Mouse (Mus musculus): Measurements from ENCODE around the gene Crls1. TPM values are rescaled to one million over a fixed set of nuclear protein-coding genes. Genes with fewer than 3 reads are reported as not detected.

Gene Crls1
- total and polyA plus RNA-seq, 3 experiments = 46.2 to 194 (median 51.8) TPM

DNA sequence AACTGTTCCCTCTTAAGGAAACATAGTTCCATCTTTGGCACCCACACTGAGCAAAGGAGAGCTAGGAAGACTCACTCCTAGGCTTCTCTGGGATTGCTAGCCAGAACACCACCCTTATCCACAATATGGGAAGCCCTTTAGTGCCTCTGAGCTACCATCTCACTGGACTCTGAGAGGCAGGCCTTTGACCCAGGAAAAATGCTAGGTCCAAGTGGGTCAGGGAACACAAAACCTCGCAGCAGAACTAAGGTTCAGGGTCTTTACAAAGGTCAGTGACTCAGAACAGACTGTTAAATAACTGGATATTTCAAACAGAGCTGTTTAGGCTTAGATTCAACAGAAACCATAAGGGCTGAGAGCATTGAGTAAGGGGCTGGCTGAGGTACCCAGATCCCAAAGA, 30.5 kb downstream of the Crls1 start:
- no peak for DNase-seq (ENCODE audit: low read depth, low spot score)
- H3K79me2 ChIP-seq (ENCODE audit: control insufficient read depth, insufficient read depth, low read length, poor library complexity) = no peaks in the 10 kb centered on the region
- no peaks in the 10 kb centered on the region for H3K4me1 ChIP-seq (ENCODE audit: control insufficient read depth in 1 of 2, insufficient read depth in 2 of 2, low read length in 2 of 2)
- TF ChIP-seq ZNF384 (IDR thresholded peaks at IDR 0.05; ENCODE audit: low read depth, low read length) (no peak), CHD1 (IDR thresholded peaks at IDR 0.05; ENCODE audit: low read depth, low read length) (no peak), GATA1 (IDR thresholded peaks at IDR 0.05; ENCODE audit: low read depth, low read length) (no peak), MAFK (IDR thresholded peaks at IDR 0.05; ENCODE audit: borderline replicate concordance, low read depth, low read length) (no peak), USF2 (IDR thresholded peaks at IDR 0.05; ENCODE audit: borderline replicate concordance in 1 of 2, insufficient read depth in 1 of 2, low read depth in 1 of 2, low read length in 2 of 2) (no peak), TAL1 (IDR thresholded peaks at IDR 0.05; ENCODE audit: low read length) (no peak), JUND (IDR thresholded peaks at IDR 0.05; ENCODE audit: low read depth, low read length) (no peak), MEF2A (IDR thresholded peaks at IDR 0.05; ENCODE audit: extremely low read depth, insufficient replicate concordance, low read depth, low read length, poor library complexity, severe bottlenecking) (no peak), E2F4 (IDR thresholded peaks at IDR 0.05; ENCODE audit: borderline replicate concordance, low read depth, low read length) (no peak), TBP (IDR thresholded peaks at IDR 0.05; ENCODE audit: low read depth, low read length) (no peak), HCFC1 (IDR thresholded peaks at IDR 0.05; ENCODE audit: low read depth, low read length) (no peak), SIN3A (IDR thresholded peaks at IDR 0.05; ENCODE audit: low read length) (no peak), ELF1 (IDR thresholded peaks at IDR 0.05; ENCODE audit: low read depth, low read length) (no peak), POLR2AphosphoS2 (IDR thresholded peaks at IDR 0.05; ENCODE audit: low read length) (no peak)
- H3K27me3 ChIP-seq (ENCODE audit: control insufficient read depth in 1 of 2, insufficient read depth in 2 of 2, low read length in 2 of 2) = no peaks in the 10 kb centered on the region
- H3K4me3 ChIP-seq (ENCODE audit: control insufficient read depth in 1 of 2, insufficient read depth in 1 of 2, low read depth in 2 of 2, low read length in 2 of 2) = no peak overlapping the region
- no peak overlapping the region for H3K27ac ChIP-seq (ENCODE audit: control insufficient read depth, low read depth, low read length)
- H3K9me3 ChIP-seq (replicated peaks; ENCODE audit: insufficient read depth, low read length) = no peaks in the 10 kb centered on the region
- no peak overlapping the region for H3K9ac ChIP-seq (ENCODE audit: control insufficient read depth, low read depth, low read length, poor library complexity, severe bottlenecking)
- no peaks in the 10 kb centered on the region for H3K36me3 ChIP-seq (ENCODE audit: control insufficient read depth in 1 of 2, insufficient read depth in 2 of 2, low read length in 2 of 2)

DNA sequence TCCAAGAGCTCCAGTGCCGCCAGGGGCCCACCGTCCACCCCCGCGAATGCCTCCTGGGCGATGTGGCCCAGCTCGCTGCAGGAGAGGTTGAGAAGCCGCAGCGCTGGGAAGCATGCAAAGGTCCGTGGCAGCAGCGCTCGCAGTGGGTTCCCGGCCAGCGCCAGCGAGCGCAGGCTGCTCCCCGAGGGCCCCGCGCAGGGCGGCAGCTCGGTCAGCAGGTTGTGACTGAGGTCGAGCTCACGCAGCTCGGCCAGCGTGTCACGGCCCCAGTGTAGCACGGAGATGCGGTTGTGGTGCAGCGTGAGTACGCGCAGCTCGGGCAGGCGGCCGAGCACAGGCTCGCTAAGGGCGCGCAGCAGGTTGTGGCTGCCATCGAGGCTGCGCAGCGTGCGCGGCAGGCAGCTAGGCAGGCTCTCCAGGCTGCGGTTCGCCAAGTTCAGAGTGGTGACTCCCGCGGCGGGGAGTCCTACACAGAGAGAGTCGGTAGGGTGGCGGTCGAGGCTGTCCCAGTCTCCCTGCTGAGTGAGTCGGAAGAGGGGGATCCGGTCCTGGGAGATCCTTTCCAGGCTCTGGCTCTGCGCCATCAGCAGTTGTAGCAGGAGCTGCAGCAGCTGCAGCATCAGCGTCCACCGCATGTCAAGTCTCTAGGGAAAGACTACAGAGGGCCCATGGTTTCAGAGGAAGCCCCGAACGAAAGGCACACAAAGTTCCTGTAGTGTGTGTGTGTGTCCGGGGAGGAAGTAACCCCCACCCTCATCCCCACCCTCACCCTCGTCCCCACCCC, 33.0 kb downstream of the Crls1 start:
- Histone ChIP-seq H3K36me3 (ENCODE audit: control insufficient read depth in 1 of 2, insufficient read depth in 2 of 2, low read length in 2 of 2) (no peaks in the 10 kb centered on the region), H3K27ac (ENCODE audit: control insufficient read depth, low read depth, low read length) (no peak overlapping the region), H3K4me1 (ENCODE audit: control insufficient read depth in 1 of 2, insufficient read depth in 2 of 2, low read length in 2 of 2) (no peaks in the 10 kb centered on the region), H3K27me3 (ENCODE audit: control insufficient read depth in 1 of 2, insufficient read depth in 2 of 2, low read length in 2 of 2) (no peaks in the 10 kb centered on the region), H3K9me3 (replicated peaks; ENCODE audit: insufficient read depth, low read length) (no peaks in the 10 kb centered on the region), H3K9ac (ENCODE audit: control insufficient read depth, low read depth, low read length, poor library complexity, severe bottlenecking) (no peak overlapping the region), H3K79me2 (ENCODE audit: control insufficient read depth, insufficient read depth, low read length, poor library complexity) (no peaks in the 10 kb centered on the region), H3K4me3 (ENCODE audit: control insufficient read depth in 1 of 2, insufficient read depth in 1 of 2, low read depth in 2 of 2, low read length in 2 of 2) (no peak overlapping the region)
- DNase-seq (ENCODE audit: low read depth, low spot score) = no peak
- TF ChIP-seq ZMIZ1 (IDR thresholded peaks at IDR 0.05; ENCODE audit: low read depth, low read length) (no peak), NELFE (IDR thresholded peaks at IDR 0.05; ENCODE audit: low read depth, low read length) (no peak), CHD1 (IDR thresholded peaks at IDR 0.05; ENCODE audit: low read depth, low read length) (no peak), ETS1 (IDR thresholded peaks at IDR 0.05; ENCODE audit: low read depth, low read length) (no peak), MXI1 (IDR thresholded peaks at IDR 0.05; ENCODE audit: low read depth, low read length) (no peak), USF1 (IDR thresholded peaks at IDR 0.05; ENCODE audit: low read depth, low read length) (no peak), SMC3 (IDR thresholded peaks at IDR 0.05; ENCODE audit: low read depth, low read length) (no peak), E2F4 (IDR thresholded peaks at IDR 0.05; ENCODE audit: borderline replicate concordance, low read depth, low read length) (no peak), MAZ (IDR thresholded peaks at IDR 0.05; ENCODE audit: low read depth, low read length) (no peak), TCF12 (IDR thresholded peaks at IDR 0.05; ENCODE audit: low read depth, low read length) (no peak), RCOR1 (IDR thresholded peaks at IDR 0.05; ENCODE audit: low read depth, low read length) (no peak)

Measured in MEL (cell line).